Mouse (Mus musculus) frontal cortex, postnatal 36 days (tissue): ENCODE data around the gene Pcbp4.

Experiments
- DNase-seq, 2 experiments: peaks; one replicate each; pipeline ENCODE4 v3.0.0; 2022; ENCODE audit warnings: low spot score in 2 of 2

The Pcbp4 gene

DNA sequence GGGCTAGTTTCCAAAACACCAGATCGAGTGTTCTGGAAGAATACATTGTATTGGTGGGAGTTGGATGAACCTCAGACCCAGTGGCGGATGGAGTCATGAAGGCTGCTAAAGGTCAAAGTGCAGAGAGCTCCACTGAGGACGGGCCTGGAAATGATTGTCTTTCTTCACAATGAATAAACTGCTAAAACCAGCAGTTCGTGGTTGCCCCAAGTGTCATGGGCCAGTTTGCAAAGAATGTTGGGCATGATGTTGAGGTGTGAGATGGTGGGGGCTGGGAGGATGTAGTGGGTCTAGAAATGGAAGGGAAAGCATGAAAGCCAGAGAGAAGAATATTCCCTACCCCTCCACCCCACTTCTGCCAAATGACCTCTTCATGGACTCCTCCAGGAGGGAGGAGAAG is 8.3 kb upstream of the Pcbp4 start:
- DNase-seq = no peak

DNA sequence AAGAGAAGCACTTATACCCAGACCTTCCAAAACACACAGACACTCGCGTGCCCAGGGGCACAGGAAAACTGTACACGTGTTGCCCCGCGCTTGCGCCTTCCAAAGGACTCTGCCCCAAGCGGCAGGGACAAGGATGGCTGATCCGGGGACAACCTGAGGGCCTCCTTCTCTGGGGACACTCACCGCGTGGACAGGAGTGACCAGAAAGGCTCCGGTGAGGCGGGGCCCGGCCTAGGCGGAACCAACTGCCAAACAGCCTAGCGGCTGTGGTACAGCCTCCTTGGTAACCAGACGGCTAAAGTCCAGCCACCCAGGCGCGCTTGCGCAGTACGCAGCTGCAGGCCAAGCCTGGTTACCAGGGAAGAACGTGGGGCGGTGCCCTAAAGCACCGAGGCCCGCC is 5.7 kb upstream of the Pcbp4 start, which contains the start of the genes Abhd14b and Abhd14a:
Abhd14b (plus strand) TSS at position 112 of the 400 bp plus-strand sequence.
Abhd14a (minus strand) TSS at position 331 of the 400 bp plus-strand sequence.
- DNase-seq = peak; percentile 93

DNA sequence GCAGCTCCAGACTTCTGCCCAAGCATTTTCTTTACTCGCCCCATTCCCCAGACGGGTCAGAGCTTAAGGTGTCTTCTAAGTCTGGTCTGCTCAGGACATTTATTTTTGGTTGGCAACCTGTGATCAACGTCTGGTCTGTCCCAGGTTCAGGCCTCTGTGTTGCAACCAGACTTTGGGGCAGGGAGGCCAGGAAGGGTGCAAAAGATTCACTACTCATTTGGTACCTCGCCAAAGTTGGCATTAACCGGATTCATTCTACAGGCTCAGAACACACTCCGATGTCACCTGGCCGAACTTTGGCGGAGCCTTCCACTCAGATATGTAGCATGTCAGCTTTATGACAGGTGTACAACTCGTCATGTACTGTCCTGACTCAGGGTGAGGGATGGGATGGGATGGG is 5.1 kb upstream of the Pcbp4 start:
- DNase-seq = no peak

DNA sequence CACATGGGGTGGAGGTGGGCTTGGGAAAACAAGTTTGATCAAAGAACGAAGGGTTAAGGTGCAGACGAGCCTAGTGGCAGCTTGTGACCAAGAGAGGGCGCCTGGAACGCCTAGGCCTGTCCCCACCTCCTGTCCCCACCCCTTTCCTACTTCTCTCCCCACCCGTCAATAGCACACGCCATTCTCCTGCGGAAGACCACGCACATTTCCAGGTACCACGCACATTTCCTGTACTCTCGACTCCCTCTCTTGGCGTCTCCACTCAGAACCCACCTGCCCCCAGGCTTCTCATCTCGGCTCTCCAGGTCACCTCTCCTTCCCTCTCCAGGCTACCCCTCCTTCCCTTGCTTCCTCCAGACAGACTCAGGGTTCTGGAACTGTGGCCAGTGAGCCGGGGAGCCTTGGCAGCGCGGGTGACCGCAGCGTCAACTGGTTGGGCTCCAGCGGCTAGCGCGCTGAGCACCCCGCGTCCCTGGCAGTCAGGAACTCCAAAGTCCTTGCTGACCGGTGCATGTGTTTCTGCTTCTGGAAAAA is 4.5 kb upstream of the Pcbp4 start:
- DNase-seq = peak; percentile 65 to 76

DNA sequence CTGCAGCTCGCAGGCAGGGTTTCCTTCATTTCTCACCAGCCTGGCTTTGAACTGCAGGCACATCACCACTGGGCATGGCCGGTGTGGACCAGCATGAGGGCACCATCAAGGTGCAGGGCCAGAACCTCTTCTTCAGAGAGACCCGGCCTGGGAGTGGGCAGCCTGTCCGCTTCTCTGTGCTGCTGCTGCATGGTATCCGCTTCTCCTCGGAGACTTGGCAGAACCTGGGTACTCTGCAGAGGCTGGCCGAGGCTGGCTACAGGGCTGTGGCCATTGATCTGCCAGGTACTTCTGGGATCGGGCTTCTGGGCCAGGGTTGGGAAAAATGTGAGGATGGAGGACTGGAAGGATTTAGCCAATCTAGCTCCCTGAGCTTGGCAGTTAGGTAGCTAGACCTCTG is 3.1 kb upstream of the Pcbp4 start:
- no peak for DNase-seq

DNA sequence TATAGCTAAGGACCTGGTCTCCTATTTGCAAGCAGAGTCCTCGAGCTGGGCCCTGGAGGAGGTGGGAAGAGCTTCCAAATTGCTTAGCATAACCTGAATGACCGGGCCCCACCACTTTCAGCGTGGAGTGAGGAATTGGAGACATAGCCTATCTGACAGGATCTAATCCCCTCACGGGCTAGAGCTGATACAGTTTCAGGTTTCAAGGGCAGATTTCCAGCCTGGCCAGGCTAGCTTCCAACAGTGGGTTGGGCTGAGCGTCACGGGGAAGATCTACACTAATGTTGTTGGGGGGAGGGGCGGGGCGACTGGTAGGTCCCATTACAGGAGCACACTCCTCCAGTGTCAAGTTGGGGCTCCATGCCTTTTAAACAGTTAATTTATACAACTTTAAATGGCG is 2.4 kb upstream of the Pcbp4 start:
- DNase-seq = no peak

DNA sequence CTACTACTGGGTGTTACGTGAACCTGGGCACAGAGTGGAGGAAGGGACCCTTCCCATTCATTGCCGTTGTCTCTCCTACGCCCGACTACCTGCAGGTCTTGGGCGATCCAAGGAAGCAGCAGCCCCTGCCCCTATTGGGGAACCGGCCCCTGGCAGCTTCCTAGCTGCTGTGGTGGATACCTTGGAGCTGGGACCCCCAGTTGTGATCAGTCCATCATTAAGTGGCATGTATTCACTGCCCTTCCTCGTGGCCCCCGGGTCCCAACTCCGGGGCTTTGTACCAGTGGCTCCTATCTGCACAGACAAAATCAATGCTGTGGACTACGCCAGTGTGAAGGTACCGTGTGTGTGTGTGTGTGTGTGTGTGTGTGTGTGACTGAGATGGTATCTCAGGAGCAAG is 1.8 kb upstream of the Pcbp4 start:
- no peak for DNase-seq

DNA sequence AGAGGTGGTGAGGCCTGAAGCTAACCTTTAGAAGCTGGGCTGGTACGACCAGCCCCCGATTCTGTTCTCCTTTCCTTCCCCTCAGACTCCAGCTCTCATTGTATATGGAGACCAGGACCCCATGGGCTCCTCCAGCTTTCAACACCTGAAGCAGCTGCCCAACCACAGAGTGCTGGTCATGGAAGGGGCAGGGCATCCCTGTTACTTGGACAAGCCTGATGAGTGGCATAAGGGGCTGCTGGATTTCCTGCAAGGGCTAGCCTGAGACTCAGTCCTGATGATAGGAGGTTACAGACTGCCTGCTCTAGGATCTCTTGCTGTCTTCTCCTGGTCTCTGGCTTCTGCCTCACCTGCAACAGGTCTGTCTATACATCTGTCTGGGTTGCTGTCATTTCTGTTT is 1.2 kb upstream of the Pcbp4 start:
- DNase-seq = no peak

DNA sequence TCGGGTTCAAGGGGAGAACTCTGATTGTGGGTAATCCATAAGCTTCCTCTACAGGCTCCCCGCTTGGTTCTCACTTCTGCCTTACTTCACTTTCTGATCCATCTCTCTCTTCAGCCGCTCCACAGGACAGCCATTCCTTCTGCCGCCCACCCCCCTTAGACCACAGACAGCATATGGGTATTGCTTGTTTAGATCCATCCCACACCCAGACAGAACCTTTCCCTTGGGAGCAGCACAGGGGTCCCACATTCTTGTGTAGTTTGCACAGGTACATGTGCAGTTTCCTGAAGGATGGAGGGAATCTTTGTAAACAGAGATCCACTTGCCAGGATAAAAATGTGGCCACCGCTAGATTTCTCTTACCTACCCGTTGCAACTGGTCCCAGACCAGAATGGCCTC is 740 bp upstream of the Pcbp4 start:
- DNase-seq = no peak

DNA sequence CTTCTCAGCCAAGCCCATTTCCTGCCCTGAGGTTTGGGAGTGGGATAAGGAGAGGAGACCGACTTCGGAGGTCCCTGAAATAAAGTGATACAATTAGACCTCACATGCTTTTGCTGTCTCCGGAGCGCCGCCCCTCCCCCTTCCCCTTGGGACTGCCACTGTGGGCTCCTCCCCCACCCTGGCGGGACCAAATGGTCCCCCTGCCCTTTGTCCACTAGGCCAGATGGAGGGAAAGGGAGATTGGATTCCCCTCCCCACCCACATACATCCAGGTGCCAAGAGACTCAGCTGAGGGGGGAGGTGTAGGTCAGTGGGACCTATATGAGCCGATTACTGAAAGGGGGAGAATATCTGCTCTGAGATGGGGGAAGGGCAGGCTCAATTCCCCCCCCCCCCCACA is 270 bp upstream of the Pcbp4 start:
- no peak for DNase-seq

DNA sequence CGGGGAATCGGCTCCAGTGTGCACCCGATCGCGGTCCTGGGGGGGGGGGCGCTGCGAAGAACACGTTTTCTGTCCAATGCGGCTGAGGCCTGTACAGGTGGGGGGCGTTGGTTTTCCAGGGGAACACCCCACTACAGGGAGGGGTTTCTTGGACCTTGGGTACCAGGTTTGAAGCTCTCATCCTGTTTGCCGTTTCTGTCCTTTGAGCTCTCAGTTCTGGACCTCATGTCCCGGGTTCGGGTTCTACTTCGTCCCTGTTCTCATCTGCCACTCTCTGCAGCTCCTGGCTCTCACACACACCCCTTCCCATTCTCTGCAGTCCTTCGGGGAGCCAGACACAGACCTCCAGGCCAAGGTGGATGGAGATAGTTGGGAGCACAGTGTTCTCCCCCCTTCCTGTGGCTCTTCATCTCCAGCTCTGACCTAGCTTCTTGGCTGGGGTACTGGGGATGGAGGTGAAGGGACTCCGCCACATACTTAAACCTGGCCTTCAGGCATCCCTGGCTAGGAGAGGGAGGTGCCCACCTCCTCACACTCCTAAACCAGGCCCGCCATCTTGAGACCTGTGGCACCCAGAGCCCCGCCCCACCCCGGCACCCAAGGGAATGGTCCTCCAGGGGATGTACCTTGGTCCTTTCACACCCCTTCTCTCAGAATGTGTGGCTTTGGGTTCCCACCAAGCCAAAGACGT is 1.1 kb downstream of the Pcbp4 start:
- peak in 1 of 2 experiments; percentile 31 for DNase-seq

DNA sequence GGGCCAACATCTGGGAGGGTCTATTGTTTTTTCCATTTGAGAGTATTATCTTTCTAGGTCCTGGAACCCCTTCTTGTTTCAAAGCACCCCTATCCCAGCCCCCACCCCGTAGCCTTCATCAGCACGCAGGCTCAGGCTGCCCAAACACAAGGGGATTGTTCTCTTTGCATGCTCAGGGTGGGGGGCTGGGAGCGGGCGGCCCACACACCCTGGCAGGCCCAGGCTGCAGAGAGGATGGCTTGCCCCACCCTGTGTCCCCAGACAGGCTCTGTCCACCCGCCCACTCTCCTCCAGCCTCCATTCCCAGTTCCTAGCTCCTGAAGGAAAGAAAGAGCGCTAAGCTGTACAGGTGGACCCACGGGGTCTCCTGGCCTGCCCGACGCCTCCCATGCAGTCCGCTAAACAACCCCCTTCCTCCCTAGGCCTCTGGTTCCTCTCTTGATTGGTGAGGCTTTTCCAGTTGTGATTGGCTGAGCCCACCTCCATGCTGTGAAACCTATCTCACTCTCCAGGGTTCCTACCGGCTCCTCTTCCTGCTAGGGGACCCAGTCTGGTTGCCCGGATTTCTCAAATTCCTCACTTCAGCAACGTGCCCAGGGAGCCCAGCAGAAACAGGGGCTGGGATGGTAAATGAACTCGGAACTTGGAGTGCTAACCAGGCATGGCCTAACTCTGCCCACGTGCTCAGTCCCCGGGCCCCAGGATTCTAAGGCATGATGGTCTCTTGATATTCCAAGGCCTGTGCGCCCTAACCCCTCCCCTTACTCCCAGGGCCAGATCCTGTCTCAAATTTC is 2.0 kb downstream of the Pcbp4 start:
- peak in 1 of 2 experiments; percentile 50 for DNase-seq

DNA sequence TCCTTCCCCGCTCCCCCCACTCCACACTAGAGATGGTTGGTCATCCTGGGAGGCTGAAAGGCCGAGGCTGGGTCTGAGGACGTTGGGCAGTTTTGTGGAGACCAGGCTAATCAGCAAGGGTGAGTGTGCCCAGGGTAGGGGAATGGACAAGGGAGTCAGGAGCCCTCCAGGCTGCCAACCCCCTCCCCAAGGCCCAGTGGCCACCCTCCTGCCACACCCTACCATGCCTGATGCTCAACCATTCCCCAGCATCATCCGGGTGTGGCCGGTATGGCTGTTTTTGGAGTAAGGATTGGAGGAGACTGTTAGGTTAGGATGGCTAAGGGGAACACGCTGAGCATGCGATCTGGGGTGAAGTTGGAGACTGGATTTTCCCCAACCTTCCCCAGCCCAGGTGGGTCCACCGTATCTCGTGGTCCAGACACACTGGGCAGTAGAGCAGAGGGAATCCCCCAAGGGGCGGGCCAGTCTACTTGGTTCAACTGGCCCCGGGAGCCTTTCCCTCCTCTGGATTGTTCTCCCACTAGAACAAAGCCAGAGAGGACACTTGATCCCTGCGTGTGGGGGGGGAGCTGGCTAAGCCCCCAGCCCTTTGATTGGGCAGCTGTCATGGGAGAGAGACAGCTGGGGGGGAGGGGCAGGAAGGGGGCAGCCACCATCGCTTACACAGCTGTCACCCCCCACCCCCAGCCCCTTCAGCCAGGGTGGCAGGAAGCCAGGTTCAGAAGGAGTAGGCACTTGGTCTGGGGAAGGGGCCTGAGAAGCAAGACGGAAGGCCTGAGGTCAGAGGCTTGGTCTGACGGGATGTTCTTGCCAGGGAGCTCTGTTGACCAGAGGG is 3.5 kb downstream of the Pcbp4 start:
- no peak for DNase-seq

DNA sequence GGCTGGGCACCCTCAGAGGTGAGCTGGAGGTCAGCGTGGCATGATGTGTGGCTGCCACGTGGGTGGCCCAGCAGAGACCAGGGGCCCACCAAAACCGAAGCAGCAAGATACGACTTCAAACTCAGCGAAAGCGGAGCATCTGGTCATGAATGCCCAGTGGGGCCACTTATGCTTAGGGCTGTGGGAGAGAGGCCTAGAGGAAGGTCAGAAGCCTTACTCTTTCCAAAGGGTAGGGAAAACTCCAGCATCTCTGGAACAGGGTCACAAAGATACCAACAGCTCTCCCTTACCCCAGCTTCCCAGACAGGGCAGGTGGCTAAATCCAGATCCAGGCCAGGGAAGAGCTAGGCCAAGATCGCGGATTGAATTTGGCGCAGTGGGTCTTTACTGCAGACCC is 4.1 kb downstream of the Pcbp4 start:
- no peak for DNase-seq

DNA sequence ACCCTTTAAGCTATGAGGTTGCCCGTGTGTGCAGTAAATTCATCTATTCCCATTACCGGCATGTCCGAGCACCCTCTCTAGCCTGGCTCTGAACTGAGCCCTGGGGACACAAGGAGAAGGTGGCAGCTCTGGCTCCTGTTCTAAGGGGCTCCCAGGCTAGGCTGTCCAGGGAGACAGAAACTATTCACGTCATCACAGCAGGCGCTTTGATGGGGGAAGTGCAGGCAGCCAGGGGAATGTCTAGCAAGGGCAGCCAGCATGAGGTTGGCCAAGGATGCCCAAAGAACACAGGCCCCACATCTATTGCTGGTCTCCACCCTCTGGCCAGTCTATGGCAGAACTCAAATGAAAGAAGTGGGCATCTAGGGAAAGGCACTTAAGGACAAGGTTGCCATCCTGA is 4.8 kb downstream of the Pcbp4 start:
- no peak for DNase-seq

DNA sequence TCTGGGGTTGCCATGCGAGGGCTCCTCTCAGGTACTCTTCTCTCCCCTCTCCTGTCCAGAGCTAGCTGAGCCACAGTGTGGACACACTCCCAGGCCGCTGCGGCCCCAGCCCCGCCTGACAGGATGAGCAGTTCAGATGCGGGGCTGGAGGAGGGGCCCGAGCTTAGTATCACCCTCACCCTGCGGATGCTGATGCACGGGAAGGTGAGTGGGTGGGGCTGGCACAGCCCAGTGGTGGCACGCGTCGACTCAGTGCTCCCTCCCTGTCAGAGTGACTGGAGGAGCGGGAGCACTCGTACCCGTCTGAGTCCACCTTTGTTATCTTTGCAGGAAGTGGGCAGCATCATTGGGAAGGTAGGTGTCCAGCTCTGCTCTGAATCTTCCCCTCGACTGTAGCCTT is 6.9 kb downstream of the Pcbp4 start:
- DNase-seq = no peak

DNA sequence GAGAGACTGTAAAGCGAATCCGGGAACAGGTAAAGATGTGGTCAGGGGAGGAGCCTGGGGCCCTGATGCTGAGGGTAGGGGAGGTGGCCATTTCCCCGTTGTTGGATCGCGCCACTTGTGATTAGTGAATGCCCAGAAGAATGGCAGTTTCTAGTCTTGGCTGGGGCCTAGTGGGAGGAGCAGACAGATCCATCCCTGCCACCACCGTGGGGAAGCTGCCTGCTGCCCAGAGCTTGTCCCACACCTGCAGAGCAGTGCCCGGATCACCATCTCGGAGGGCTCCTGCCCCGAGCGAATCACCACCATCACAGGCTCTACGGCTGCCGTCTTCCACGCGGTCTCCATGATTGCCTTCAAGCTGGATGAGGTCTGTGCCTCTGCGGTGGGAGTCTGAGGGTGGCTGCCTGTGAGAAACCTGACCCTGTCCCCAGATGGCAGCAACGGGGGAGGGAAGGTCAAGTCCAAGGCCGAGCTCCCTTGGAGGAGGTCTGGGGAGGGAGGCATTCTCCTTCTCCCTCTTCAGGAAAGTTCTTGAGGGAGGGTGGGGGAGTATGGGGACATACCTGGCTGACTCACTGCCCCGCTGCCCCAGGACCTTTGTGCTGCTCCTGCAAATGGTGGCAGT is 7.4 kb downstream of the Pcbp4 start:
- no peak for DNase-seq

DNA sequence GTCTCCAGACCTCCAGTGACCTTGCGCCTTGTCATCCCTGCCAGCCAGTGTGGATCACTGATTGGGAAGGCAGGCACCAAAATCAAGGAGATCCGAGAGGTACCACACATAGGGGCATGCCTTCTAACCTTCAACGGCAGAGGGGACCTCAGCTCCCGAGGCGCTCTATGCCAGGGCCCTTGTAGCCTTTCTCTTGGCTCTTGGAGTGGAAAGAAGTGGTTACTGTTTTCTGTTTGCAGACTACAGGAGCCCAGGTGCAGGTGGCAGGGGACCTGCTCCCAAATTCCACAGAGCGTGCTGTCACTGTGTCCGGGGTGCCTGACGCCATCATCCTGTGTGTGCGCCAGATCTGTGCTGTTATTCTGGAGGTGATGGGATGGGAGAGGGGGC is 7.9 kb downstream of the Pcbp4 start:
- DNase-seq = no peak

DNA sequence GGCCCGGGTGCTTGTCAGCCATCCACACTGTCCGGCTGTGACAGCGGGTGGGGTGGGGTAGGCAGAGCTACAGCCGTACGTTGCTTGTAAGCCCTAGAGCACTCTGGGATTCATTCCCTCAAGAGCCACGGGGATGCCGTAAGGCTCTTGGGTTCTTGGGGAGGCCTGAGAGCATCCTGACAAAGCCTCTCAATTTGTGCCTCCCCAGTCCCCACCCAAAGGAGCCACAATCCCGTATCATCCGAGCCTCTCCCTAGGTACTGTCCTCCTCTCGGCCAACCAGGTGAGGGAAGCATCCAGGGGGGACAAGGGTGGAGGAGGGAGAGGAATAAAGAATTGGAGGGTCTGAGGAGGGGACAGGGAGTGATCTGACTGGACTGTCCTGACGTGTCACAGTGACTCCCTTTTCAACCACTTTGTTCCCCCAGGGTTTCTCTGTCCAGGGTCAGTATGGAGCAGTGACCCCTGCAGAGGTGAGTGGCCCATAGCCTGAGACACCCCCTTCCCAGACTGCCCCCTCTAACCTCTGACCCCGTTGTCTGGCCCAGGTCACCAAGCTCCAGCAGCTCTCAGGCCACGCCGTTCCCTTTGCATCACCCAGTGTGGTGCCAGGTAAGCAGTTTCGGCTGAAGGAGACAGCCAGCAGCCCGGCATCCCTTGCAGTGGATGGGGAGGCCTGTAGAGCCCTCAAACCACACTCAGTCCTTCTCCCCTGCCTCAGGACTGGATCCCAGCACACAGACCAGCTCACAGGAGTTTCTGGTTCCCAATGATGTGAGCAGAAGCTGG is 8.7 kb downstream of the Pcbp4 start:
- no peak for DNase-seq

DNA sequence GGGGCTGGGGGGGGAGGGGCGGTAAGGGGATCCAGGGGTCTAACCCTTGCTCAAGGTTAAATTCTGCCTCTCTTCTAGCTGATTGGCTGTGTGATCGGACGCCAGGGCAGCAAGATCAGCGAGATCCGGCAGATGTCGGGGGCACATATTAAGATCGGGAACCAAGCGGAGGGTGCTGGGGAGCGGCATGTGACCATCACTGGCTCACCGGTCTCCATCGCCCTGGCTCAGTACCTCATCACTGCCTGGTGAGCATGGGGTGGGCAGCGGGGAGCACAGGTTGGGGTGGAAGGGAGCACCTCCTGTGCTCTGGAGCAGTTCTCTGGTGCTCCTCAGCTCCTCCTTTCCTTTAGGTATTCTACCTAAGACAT is 9.3 kb downstream of the Pcbp4 start:
- no peak for DNase-seq
